Mouse (Mus musculus): ENCODE results near the gene Slc25a44. TPM values are rescaled to one million over a fixed set of nuclear protein-coding genes. Genes with fewer than 3 reads are reported as not detected.

The Slc25a44 gene
- polyA plus RNA-seq, 1 experiment = 12.7 TPM

GRCm38 (mm10) chr3:88409741-88410644, 14.9 kb downstream of the Slc25a44 start, which contains the start of gene Pmf1:
TSS of gene Pmf1 (minus strand) at chr3:88410331.
- Histone ChIP-seq H3K27me3 (ENCODE audit: control insufficient read depth, insufficient read depth, low read length) (no peaks in the 10 kb centered on the region), H3K4me1 (ENCODE audit: control insufficient read depth, insufficient read depth, low read length) (peaks cover 9% of the 10 kb centered on the region), H3K36me3 (ENCODE audit: control insufficient read depth, insufficient read depth, low read length) (no peaks in the 10 kb centered on the region), H3K27ac (ENCODE audit: control insufficient read depth, insufficient read depth, low read depth, low read length) (peak within 1 kb of the TSS; percentile 96), H3K4me3 (ENCODE audit: control insufficient read depth, low read depth, low read length) (peak within 1 kb of the TSS; percentile 96)
- TF ChIP-seq POLR2A (IDR thresholded peaks at IDR 0.05; ENCODE audit: control insufficient read depth, low read depth, low read length) (peak; percentile 88), CTCF (IDR thresholded peaks at IDR 0.05; ENCODE audit: control insufficient read depth, insufficient read depth, insufficient replicate concordance, low read depth, low read length) (no peak)

GRCm38 (mm10) chr3:88408953-88409352, 16.0 kb downstream of the Slc25a44 start:
- Histone ChIP-seq H3K27me3 (ENCODE audit: control insufficient read depth, insufficient read depth, low read length) (no peaks in the 10 kb centered on the region), H3K36me3 (ENCODE audit: control insufficient read depth, insufficient read depth, low read length) (no peaks in the 10 kb centered on the region; the same call in 1 of the 2 replicates), H3K4me3 (ENCODE audit: control insufficient read depth, low read depth, low read length) (no peak overlapping the region), H3K27ac (ENCODE audit: control insufficient read depth, insufficient read depth, low read depth, low read length) (no peak overlapping the region), H3K4me1 (ENCODE audit: control insufficient read depth, insufficient read depth, low read length) (peaks cover 9% of the 10 kb centered on the region)
- TF ChIP-seq POLR2A (IDR thresholded peaks at IDR 0.05; ENCODE audit: control insufficient read depth, low read depth, low read length) (no peak), CTCF (IDR thresholded peaks at IDR 0.05; ENCODE audit: control insufficient read depth, insufficient read depth, insufficient replicate concordance, low read depth, low read length) (no peak)

GRCm38 (mm10) chr3:88407529-88407928, 17.4 kb downstream of the Slc25a44 start:
- Histone ChIP-seq H3K4me3 (ENCODE audit: control insufficient read depth, low read depth, low read length) (no peak overlapping the region), H3K4me1 (ENCODE audit: control insufficient read depth, insufficient read depth, low read length) (peaks cover 9% of the 10 kb centered on the region), H3K27ac (ENCODE audit: control insufficient read depth, insufficient read depth, low read depth, low read length) (no peak overlapping the region), H3K27me3 (ENCODE audit: control insufficient read depth, insufficient read depth, low read length) (no peaks in the 10 kb centered on the region), H3K36me3 (ENCODE audit: control insufficient read depth, insufficient read depth, low read length) (no peaks in the 10 kb centered on the region; the same call in 1 of the 2 replicates)
- TF ChIP-seq CTCF (IDR thresholded peaks at IDR 0.05; ENCODE audit: control insufficient read depth, insufficient read depth, insufficient replicate concordance, low read depth, low read length) = no peak
- no peak for TF ChIP-seq POLR2A (IDR thresholded peaks at IDR 0.05; ENCODE audit: control insufficient read depth, low read depth, low read length)

- no peaks in the 10 kb centered on the region for H3K27me3 ChIP-seq (ENCODE audit: control insufficient read depth, insufficient read depth, low read length)
- no peaks in the 10 kb centered on the region; the same call in 1 of the 2 replicates for H3K36me3 ChIP-seq (ENCODE audit: control insufficient read depth, insufficient read depth, low read length)
- TF ChIP-seq POLR2A (IDR thresholded peaks at IDR 0.05; ENCODE audit: control insufficient read depth, low read depth, low read length) (no peak), CTCF (IDR thresholded peaks at IDR 0.05; ENCODE audit: control insufficient read depth, insufficient read depth, insufficient replicate concordance, low read depth, low read length) (peak; percentile 41; the same call in 1 of the 2 replicates)
- H3K4me1 ChIP-seq (ENCODE audit: control insufficient read depth, insufficient read depth, low read length) = peaks cover 9% of the 10 kb centered on the region
- no peak overlapping the region for H3K4me3 ChIP-seq (ENCODE audit: control insufficient read depth, low read depth, low read length)
- H3K27ac ChIP-seq (ENCODE audit: control insufficient read depth, insufficient read depth, low read depth, low read length) = no peak overlapping the region
Observed at GRCm38 (mm10) chr3:88407090-88407489, 17.8 kb downstream of the Slc25a44 start.

GRCm38 (mm10) chr3:88403522-88404230, 21.3 kb downstream of the Slc25a44 start:
- Histone ChIP-seq H3K27me3 (ENCODE audit: control insufficient read depth, insufficient read depth, low read length) (no peaks in the 10 kb centered on the region), H3K36me3 (ENCODE audit: control insufficient read depth, insufficient read depth, low read length) (no peaks in the 10 kb centered on the region; the same call in 1 of the 2 replicates), H3K27ac (ENCODE audit: control insufficient read depth, insufficient read depth, low read depth, low read length) (no peak overlapping the region), H3K4me1 (ENCODE audit: control insufficient read depth, insufficient read depth, low read length) (0 out of 2 replicates have a peak, but pooled peaks cover 2% of the 10 kb centered on the region), H3K4me3 (ENCODE audit: control insufficient read depth, low read depth, low read length) (no peak overlapping the region)
- TF ChIP-seq CTCF (IDR thresholded peaks at IDR 0.05; ENCODE audit: control insufficient read depth, insufficient read depth, insufficient replicate concordance, low read depth, low read length) (no peak), POLR2A (IDR thresholded peaks at IDR 0.05; ENCODE audit: control insufficient read depth, low read depth, low read length) (no peak)

- Histone ChIP-seq H3K36me3 (ENCODE audit: control insufficient read depth, insufficient read depth, low read length) (peaks cover 1% of the 10 kb centered on the region; the same call in 1 of the 2 replicates), H3K4me3 (ENCODE audit: control insufficient read depth, low read depth, low read length) (no peak overlapping the region), H3K4me1 (ENCODE audit: control insufficient read depth, insufficient read depth, low read length) (0 out of 2 replicates have a peak, but pooled peaks cover 2% of the 10 kb centered on the region), H3K27ac (ENCODE audit: control insufficient read depth, insufficient read depth, low read depth, low read length) (no peak overlapping the region), H3K27me3 (ENCODE audit: control insufficient read depth, insufficient read depth, low read length) (no peaks in the 10 kb centered on the region)
- TF ChIP-seq CTCF (IDR thresholded peaks at IDR 0.05; ENCODE audit: control insufficient read depth, insufficient read depth, insufficient replicate concordance, low read depth, low read length) (no peak), POLR2A (IDR thresholded peaks at IDR 0.05; ENCODE audit: control insufficient read depth, low read depth, low read length) (no peak)
Observed at GRCm38 (mm10) chr3:88398666-88399065, 26.3 kb downstream of the Slc25a44 start.

GRCm38 (mm10) chr3:88395742-88396141, 29.2 kb downstream of the Slc25a44 start:
- no peak for TF ChIP-seq POLR2A (IDR thresholded peaks at IDR 0.05; ENCODE audit: control insufficient read depth, low read depth, low read length)
- TF ChIP-seq CTCF (IDR thresholded peaks at IDR 0.05; ENCODE audit: control insufficient read depth, insufficient read depth, insufficient replicate concordance, low read depth, low read length) = no peak
- Histone ChIP-seq H3K4me1 (ENCODE audit: control insufficient read depth, insufficient read depth, low read length) (no peaks in the 10 kb centered on the region), H3K27me3 (ENCODE audit: control insufficient read depth, insufficient read depth, low read length) (no peaks in the 10 kb centered on the region), H3K4me3 (ENCODE audit: control insufficient read depth, low read depth, low read length) (no peak overlapping the region), H3K36me3 (ENCODE audit: control insufficient read depth, insufficient read depth, low read length) (peaks cover 1% of the 10 kb centered on the region; the same call in 1 of the 2 replicates), H3K27ac (ENCODE audit: control insufficient read depth, insufficient read depth, low read depth, low read length) (no peak overlapping the region)
